Mouse (Mus musculus): ENCODE results near the gene Slc25a41.
"Not testable (repeated sequence)": the region's sequence is repeated elsewhere in the genome, so short reads cannot be mapped to it uniquely, and the experiment has no call there.

Slc25a41 gene

DNA sequence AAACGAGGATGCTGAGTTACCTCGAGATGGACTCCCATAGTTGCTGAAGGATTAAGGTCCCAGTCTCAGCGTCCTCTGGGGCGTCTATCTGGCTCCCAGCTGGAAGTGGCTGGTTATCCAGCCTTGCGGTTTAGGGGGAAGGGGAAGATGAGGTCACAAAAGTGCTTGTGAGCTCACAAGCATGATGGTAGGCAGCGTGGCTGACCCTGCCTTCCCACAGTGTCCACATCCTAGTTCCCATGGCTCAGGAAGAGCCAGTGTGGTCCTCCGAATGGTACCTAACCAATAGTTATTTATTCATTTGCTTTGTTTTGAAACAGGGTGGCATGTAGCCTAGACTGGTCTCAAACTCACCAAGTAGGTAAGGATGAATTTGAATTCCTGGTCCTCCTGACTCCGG, at the start of gene Slc25a41:
TSS of gene Slc25a41 (minus strand) at position 101 of the 400 bp plus-strand sequence.
- DNase-seq (ENCODE audit: low spot score in 2 of 2): no peak

DNA sequence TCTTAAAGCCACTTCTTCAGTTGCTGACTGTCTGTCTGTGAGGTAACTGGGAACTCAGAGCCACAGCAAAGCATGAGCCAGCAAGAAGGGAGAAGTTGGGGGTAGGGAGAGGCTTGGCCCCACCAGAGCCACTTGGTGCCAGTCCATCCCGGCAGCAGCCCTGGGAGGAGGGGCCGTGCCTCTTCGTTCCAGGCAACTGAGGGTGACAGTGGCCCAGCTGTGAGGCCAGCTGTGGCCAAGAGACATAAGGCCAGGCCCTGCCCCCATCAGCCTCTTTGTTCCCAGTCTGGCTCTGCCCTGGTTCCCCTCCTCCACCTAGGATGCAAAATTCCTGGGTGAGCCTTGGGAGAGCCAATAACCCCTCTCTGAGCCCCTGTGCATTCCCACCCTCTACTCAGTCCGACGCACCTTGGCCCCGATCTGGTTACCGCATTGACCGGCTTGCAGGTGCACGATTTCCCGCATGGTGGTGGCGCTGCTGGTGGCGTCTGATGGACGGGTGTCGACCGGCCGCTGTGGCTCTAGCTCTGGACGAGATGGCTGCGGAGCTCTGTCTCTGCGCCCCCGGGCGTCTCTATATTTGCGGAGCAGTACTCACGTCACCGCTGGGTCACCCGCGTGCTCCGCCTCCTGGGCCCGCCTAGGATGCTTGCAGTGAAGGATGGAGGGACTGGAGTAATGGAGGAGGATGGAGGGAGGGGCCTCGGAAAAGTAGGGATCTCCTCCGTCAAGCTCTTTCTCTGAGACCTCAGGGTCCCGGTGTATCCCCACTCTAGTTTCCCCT, 45.8 kb upstream of the Slc25a41 start, which contains the start of gene Tubb4a:
TSS of gene Tubb4a (minus strand) at position 734 of the 784 bp plus-strand sequence.
- DNase-seq (ENCODE audit: low spot score in 2 of 2): no peak

DNA sequence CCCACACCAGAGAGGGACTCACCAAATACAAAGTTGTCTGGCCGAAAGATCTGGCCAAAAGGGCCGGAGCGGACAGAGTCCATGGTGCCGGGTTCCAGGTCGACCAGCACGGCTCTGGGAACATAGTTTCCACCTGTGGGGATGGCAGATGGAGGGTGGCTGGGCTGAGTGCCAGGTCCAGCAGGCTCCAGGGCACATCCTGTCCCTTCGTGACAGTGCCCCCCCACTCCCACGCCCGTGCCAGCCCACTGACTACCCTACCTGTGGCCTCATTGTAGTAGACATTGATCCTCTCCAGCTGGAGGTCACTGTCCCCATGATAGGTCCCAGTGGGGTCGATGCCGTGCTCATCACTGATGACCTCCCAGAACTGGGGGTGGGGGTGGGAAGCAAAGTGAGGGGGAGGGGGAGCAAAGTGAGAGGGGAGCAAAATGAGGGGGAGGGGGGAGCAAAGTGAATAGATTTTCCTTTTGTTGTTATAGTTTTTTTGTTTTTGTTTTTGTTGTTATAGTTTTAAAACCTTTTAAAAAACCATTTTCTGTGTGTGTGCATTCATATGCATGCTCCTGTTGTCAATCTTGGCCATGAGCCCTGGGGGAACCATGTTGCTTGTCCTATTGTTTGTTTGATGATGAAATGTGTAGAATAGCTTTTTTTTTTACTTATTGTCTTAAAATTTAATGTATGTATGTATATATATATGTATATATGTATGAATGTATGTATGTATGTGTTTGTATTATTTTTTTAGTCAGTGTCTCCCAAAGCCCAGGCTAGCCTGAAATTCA, 44.7 kb upstream of the Slc25a41 start:
- DNase-seq (ENCODE audit: low spot score in 2 of 2): no peak

DNA sequence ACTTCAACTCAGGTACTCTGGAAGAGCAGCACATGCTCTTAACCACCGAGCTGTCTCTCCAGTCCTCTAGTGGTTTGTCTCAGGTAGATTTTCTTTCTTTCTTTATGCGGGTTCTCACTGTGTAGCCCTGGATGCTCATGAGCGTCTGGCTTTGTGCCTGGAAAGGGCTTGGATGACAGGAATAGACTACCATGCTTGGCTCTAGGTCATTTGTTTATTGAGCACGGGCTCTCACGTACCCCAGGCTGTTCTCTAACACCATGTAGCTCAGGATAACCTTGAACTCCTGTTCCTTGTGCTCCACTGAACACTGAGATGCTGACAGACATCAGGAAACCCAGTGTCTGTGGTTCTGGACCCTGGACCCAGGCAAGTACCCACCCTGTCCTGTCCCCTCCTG, 41.0 kb upstream of the Slc25a41 start:
- no peak for DNase-seq (ENCODE audit: low spot score in 2 of 2)

DNA sequence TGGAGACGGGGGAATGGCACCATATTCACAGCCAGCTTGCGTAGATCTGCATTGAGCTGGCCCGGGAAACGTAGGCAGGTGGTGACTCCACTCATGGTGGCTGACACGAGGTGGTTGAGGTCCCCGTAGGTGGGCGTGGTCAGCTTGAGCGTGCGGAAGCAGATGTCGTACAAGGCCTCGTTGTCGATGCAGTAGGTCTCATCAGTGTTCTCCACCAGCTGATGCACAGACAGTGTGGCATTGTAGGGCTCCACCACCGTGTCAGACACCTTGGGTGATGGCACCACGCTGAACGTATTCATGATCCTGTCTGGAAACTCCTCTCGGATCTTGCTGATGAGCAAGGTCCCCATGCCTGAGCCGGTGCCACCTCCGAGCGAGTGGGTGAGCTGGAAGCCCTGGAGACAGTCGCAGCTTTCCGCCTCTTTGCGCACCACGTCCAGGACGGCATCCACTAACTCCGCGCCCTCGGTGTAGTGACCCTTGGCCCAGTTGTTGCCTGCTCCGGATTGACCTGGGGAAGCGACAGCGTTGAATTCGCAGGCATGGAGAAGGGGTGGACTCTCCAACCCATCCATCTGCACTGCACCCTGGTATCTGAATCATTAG, 39.9 kb upstream of the Slc25a41 start:
- no peak for DNase-seq (ENCODE audit: low spot score in 2 of 2)

DNA sequence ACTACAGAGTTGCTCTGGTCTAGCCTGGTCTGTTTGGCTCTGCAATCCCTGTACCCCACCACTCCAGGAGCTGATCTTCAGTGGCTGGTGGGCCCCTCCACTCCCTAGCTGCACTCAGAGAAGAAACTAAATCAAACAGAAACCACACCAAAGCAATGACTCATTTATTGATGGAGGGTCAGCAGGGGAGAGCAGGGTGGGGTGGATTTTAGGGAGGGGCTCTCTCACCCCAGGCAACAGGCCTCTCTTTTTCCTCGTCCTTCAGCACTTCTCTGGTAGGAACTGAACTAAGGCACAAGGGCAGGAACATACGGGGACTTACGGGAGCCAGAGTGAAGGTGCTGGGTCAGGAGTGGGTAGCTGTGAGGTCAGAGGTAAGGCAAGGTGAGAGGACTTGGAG, 38.5 kb upstream of the Slc25a41 start:
- no peak for DNase-seq (ENCODE audit: low spot score in 2 of 2)

DNA sequence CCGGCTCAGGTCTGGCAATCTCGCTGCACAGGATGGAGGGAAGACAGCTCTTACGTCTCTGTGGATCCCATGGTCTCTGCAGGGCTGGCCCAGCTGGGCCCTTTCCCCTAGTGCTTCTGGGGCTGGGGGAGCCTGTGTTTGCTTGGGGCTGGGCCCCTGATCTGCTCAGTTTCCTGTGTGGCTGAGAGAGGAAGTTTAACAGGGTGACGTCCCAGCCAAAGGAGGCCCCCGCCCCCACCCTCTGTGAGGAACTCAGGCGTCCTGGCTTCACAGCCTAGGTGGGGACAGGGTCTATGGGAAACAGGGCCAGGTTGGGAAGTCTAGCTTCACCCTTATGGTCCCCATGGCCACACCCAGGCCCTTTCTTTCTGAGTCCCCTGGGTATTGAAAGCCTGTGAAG, 36.9 kb upstream of the Slc25a41 start, which contains the start of gene Dennd1c:
TSS of gene Dennd1c (minus strand) at position 179 of the 400 bp plus-strand sequence.
- DNase-seq (ENCODE audit: low spot score in 2 of 2): peak; percentile 38 to 39

DNA sequence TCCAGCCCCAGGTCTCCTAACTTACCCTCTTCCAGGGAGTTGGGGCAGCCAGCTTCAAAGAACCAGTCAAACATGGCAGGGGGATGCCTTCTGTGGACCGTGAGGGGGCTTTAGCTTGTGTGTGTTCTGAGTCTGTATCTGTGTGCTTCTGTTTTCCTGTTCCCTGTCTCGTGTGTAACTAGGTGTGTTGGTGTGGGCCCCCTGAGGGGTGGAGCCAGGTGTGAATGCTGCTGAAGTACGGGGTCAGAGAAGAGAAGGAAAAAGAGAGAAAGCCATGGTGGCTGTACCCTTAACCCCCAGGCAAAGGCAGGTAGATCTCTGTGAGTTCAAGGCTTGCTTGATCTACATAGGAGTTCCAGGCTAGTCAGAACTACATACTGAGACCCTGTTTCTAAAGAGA, 35.5 kb upstream of the Slc25a41 start:
- DNase-seq (ENCODE audit: low spot score in 2 of 2): no peak

DNA sequence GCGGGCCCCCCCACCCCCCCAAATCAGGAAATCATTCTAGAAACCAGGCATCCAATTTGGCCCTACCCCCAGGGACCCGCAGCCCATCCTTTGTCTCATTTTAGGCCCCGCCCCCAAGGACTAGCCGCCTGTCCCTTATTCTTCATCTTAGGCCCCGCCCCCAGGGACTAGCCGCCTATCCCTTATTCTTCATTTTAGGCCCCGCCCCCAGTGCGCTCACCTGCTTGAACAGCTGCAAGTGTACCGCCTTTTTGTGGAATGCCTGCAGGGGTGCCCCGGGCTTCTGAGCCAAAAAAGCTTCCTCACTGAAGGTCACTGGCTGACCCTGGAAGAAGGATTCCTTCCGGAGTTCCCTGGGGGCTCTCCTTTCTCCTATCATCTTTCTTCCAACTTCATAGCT, 29.2 kb upstream of the Slc25a41 start:
- DNase-seq (ENCODE audit: low spot score in 2 of 2): no peak

DNA sequence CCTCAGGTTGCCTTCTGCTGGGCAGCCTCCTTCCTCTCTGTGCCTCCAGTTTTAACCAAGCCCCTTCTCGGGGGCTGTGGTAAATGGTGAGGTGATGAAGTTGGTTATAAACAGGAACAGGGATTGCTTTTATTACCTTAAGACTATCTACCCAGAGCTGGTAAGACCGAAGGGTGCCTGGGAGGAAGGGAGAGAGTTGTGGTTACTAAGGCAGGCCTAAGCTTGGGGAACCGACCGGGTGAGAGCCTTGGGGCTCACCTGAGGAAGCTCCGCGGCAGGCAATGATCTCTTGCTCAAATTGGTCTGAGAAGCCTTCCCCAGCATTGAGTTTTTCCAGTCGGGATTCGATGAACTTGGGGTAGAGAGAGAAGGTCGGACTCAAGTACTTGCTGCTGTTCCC, 28.8 kb upstream of the Slc25a41 start:
- no peak for DNase-seq (ENCODE audit: low spot score in 2 of 2)

DNA sequence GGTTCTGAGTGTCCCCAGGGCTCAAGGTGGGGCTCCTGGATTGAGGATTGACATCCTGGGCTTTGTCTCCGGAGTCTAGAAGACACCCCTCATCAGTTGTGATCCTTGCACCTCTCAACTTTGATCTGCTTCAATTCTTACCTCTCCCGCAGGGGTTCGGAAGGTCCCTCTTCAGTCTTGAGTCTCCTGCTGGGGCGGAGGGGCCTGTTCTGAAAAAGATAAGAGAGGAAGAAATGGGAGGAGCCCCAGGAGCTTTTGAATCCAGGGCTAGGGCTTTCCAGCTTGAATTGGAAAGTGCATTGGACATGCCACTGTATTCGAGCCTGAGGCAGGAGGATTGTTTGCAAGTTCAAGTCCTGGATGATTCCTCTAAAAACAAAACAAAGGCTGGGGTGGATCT, 25.5 kb upstream of the Slc25a41 start:
- DNase-seq (ENCODE audit: low spot score in 2 of 2): no peak

DNA sequence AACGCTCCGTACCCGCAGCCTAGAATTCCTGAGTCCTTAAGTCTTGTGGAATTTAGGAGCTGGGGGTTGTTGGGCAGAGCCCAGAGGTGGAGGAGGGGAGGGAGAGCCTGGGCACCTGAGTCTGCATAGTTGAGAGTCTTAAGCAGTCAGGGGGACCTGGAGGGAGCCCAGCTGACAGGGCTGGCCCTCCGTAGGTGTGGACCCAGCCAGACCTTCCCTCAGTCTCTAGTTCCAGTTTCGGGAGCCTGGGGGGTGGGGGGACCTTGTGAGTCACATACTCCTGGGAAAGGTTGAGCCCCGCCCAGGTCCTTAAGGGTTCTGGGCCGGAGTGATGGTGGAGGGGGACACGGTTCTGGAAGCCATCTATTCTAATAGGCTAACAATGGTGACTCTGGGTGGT, 21.6 kb upstream of the Slc25a41 start:
- no peak for DNase-seq (ENCODE audit: low spot score in 2 of 2)

DNA sequence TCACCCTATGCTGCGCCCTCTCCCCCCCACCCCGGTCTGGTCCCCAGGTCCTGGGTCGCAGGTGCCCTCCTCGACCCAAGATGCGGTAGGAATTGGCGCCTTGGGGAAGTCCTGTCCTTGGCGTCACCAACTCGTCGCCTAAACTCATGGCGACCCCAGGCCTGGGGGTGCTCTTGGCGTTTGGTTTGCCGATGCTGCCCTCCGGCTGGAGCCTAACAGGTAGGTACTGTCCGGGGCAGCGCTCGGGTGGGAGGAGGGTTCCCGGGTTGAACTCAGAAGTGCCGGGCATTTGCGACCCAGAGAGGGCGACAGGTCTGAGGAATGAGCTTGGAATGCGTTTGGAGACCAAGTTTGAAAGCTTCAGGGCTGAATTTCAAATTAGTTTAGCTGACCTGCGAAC, 21.1 kb upstream of the Slc25a41 start:
- no peak for DNase-seq (ENCODE audit: low spot score in 2 of 2)

DNA sequence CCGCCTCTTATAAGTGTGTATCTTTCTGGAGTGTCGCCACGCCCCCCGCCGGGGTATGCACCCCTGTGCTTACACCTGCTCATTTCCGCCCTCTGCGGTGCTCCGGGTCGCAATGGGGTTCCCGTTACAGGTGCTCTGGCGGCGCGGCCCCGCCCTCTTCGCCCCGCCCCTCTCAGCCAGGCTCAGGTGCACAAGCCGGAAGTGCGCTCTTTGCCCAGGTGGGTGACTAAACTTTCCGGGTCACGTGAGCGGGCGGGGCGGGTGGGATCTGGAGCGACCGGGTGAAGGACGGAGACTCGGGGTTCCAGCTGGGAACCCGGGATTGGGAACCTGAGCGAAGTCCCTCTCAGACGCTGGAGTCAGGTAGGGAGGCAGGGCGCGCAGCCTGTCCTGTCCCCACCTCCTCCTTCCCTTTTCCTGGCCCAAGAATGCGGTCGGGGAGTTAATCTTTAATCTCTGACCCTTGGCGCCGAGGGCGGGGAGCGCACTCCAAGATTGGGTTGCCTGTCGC, 20.6 kb upstream of the Slc25a41 start:
- no peak for DNase-seq (ENCODE audit: low spot score in 2 of 2)

DNA sequence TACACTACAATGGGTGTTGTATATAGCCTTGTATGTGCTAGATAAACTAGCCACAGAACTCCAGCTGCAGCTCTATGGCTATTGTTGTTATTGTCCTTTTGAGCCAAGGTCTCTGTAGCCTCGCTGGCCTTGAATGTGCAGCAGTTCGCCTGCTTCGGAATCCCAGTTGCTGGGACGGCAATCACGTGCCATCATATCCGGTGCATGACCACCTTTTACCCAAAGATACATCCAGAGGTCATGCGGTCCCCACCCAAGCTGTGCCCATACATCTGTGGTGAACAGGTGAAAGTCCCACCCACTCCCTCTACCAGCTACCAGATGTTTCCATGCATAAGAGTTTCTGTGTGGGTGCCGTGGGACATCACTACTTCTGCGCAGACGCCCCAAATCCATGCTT, 19.6 kb upstream of the Slc25a41 start:
- DNase-seq (ENCODE audit: low spot score in 2 of 2): no peak

DNA sequence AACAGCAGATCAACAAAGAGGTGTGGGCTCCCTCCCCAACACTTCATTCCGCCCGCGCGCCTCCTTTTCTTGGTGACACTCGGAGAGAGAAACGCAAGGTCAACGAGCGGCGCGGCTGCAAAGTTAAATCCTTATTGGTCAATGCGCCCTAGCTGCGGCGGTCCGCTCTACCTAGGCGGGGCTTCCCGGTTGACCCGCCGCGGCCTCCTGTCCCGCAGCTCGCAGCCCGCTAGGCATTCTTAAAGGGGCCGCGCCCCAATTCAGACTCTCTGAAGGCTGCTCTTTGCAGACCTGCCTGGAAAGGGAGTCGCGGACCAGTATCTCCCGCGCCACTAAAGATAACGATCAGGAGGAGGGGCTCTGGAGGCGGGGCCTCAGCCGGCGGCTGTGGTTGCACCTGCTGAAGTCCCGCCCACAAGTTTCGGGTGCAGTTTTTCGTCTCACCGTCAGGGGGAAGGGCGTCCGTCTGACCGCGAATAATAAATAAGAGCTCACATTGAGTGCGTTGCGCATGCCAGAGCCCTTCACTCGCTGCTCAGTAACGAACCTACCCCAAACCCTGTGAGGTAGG, 18.9 kb upstream of the Slc25a41 start:
- peak; percentile 88 to 91 for DNase-seq (ENCODE audit: low spot score in 2 of 2)

DNA sequence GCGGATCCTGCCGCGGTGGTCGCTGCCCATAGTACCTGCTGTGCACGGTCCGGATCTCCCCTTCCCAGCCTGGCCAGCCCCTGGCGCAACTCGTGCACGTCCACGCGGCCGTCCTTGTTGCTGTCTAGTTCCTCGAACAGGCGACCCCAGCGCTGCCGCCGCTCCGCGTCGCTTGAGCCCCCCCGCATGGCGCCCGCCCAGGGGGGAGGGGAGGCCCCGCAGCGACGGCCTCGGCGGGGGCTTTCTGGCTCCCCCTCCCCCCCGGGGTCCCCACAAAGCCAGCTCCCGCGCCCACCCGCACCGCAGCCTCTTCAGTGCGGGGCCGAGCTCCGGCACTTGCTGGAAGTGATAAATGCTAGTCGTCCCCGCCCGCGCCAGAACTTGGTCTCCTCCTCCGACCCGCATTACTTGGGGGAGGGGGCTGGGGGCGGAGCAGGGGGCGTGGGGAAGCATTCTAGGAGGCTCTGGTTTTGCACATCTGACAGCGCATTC, 18.1 kb upstream of the Slc25a41 start, which contains the start of gene Slc25a23:
TSS of gene Slc25a23 (minus strand) at position 378 of the 492 bp plus-strand sequence.
- DNase-seq (ENCODE audit: low spot score in 2 of 2): peak in 1 of 2 experiments; percentile 40

DNA sequence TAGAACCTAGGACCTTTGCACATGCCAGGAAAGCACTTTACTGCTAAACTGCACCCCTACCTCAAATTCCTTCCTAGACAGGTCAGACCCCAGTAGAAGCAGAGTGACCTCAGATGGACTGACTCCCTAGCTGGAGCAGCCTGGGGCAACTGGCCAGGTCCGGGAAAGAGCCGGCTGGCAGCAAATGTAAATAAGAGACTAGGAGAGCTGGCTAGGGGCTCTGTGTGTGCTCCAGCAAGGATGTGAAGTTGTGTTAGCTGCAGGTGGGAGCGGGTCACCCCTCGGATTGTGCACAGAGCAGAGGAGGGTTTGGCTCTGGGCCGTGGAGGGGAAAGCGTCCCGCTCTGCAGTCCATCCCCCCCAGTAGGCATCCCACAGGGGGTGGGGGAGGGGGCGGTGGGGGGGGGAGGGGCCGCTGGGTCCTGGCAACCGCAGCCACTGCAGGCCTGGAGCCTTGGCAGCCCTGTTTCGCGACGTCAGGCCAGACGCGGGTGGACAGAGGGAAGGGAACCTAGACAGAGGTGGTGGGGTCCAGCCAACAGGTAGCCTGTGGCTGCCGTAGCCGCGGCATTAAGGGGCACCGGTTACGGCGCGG, 17.5 kb upstream of the Slc25a41 start, which contains the start of gene Crb3:
TSS of gene Crb3 (plus strand) at position 215 of the 595 bp plus-strand sequence.
- DNase-seq (ENCODE audit: low spot score in 2 of 2): no peak

DNA sequence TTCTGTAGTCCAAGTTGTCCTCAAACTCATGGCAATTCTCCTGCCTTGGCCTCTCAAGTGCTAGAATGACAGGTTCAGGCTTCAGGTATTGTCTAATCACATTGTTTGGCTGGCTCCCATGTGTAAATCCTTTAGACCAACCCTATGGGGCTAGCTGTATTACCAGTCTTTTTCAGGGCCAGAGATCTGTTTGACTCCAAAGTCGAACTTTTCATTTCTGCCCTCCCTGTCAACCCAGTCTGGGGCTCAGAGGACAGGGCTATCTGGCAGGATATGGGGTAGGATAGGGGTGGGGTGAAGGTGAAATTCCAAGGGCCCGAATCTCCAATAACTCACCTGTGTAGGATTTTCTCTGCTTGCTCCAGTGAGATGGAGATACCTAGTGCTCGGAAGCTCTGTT, 14.8 kb upstream of the Slc25a41 start:
- no peak for DNase-seq (ENCODE audit: low spot score in 2 of 2)

DNA sequence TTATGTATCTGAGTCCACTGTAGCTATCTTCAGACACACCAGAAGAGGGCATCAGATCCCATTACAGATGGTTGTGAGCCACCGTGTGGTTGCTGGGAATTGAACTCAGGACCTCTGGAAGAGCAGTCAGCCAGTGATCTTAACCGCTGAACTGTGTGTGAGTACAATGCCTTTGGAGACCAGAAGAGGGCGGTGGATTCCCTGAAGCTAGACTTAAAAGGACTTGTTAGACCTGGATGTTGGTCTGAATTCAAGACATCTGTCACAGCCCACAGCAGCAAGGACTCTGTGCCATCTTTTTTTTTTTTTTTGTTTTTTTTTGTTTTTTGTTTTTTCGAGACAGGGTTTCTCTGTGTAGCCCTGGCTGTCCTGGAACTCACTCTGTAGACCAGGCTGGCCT, 10.2 kb upstream of the Slc25a41 start:
- not testable (repeated sequence) for DNase-seq (ENCODE audit: low spot score in 2 of 2)

DNA sequence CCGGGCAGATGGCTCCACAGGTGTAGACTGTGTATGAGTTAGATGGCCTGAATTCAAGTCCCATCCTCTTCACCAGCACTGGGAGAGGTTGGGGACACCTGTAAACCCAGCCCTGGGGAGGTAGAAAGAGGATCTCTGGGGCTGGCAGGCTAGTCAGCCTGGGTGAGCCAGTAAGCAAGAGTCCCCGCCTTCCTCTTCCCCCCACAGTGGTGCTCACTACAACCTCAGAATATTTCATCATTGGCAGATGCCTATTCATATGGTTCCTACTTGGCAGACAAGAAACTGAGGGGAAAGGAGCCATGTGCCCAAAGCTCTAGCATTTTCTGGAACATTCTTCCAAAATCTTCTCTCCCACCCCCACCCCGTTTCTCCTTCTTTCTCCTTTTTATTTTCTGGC, 7.4 kb upstream of the Slc25a41 start:
- no peak for DNase-seq (ENCODE audit: low spot score in 2 of 2)

Data from spleen, postnatal 14 days (tissue).